Mouse (Mus musculus) neural tube, embryonic 12.5 days (tissue): ENCODE measurements around the gene Usp39. TPM values are rescaled to one million over a fixed set of nuclear protein-coding genes. Genes with fewer than 3 reads are reported as not detected.

Experiments
- ATAC-seq: fragments of 200-750 bp; cut with Nextera tagmentation; 2 replicates; pipeline ENCODE4 v1.8.0; 2017; ENCODE audit warnings: low read depth, mild to moderate bottlenecking, moderate TSS enrichment, moderate library complexity; ENCODE audit not compliant: low FRiP score
- H3K27ac ChIP-seq: fragments of 300-500 bp; sonication (generic); 2 replicates; pipeline ENCODE4 v1.5.1; 2016
- H3K27me3 ChIP-seq: fragments of 300-500 bp; sonication (generic); replicated peaks from 2 replicates; pipeline ENCODE4 v1.6.1; 2016; ENCODE audit warnings: mild to moderate bottlenecking
- H3K36me3 ChIP-seq: fragments of 300-500 bp; sonication (generic); 2 replicates; pipeline ENCODE4 v1.6.1; 2016; ENCODE audit warnings: mild to moderate bottlenecking
- H3K4me1 ChIP-seq: fragments of 300-500 bp; sonication (generic); 2 replicates; pipeline ENCODE4 v1.6.1; 2016
- H3K4me2 ChIP-seq: fragments of 300-500 bp; sonication (generic); replicated peaks from 2 replicates; pipeline ENCODE4 v1.6.1; 2016; ENCODE audit warnings: mild to moderate bottlenecking
- H3K4me3 ChIP-seq: fragments of 300-500 bp; sonication (generic); 2 replicates; pipeline ENCODE4 v1.5.1; 2016
- H3K9ac ChIP-seq: fragments of 300-500 bp; sonication (generic); 2 replicates; pipeline ENCODE4 v1.6.1; 2016; ENCODE audit warnings: mild to moderate bottlenecking
- H3K9me3 ChIP-seq: fragments of 300-500 bp; sonication (generic); 2 replicates; pipeline ENCODE4 v1.6.1; 2016; ENCODE audit warnings: mild to moderate bottlenecking
- WGBS: fragments of 180-500 bp; shearing (Covaris S2); methylation state at CpG from one replicate; pipeline ENCODE4 v1.1.7; 2016; 5-methylcytosine and 5-hydroxymethylcytosine counted together
- polyA plus RNA-seq: library from polyadenylated mRNA; unstranded; fragments of >200 nt; fragmentation: Nextera tagmentation; extraction: Ambion mirVana; gene quantifications from 2 replicates; pipeline ENCODE4 v1.2.1, GENCODE M21; 2016

Usp39 gene
- polyA plus RNA-seq, 1 experiment from 2014 or later = 63.7 TPM

DNA sequence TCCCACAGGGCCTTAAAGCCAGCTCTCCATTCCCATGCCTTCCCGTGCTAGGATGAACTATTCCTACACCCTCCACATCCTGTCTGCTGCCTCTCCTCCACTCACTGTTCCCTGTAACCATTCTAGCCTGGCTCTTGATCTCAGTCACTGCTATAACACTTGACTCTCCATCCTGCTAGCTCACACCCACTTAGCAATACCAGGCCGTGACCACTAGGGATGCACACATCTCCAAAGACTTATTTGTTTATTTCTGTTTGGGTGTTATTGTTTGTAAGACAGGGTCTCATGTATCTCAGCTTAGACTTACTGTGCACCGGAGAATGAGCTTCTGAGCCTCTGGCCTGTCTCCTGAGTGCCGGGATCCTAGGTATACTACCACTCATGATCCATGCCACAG is 24.6 kb upstream of the Usp39 start:
- no peak for ATAC-seq
- no peaks in the 10 kb centered on the region for H3K9me3 ChIP-seq
- no peak overlapping the region for H3K27ac ChIP-seq
- H3K27me3 ChIP-seq = no peaks in the 10 kb centered on the region
- 83% methylated on average over 4 of the region's 4 CpGs for WGBS
- no peak overlapping the region for H3K4me3 ChIP-seq
- no peaks in the 10 kb centered on the region for H3K36me3 ChIP-seq
- H3K4me2 ChIP-seq = no peak overlapping the region
- H3K9ac ChIP-seq = no peak overlapping the region
- H3K4me1 ChIP-seq = no peaks in the 10 kb centered on the region

DNA sequence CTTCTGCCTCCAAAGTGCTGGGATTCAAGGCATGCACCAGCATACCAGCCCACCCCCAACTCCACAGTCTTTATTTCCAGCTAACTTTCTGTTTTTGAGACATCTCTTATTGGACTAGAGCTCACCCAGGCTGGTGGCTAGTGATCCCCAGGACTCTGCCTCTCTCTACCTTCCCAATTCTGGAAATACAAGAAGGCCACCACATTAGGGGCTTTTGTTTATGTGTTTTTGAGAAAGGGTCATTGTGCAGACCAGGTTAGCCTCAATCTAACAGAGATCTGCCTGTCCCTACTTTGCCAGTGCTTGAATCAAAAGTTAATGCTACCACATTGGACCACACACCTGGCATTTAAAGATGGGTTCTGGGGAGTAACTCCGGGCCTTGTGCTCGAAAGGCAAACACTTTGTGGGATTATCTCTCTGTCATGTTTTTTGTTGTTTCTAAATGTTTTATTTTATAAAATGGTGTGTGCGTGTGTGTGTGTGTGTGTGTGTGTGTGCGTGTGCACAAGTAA is 22.5 kb upstream of the Usp39 start:
- no peaks in the 10 kb centered on the region for H3K9me3 ChIP-seq
- no peaks in the 10 kb centered on the region for H3K36me3 ChIP-seq
- ATAC-seq = no peak
- no peak overlapping the region for H3K4me3 ChIP-seq
- H3K9ac ChIP-seq = no peak overlapping the region
- no peak overlapping the region for H3K4me2 ChIP-seq
- no peaks in the 10 kb centered on the region for H3K4me1 ChIP-seq
- H3K27ac ChIP-seq = no peak overlapping the region
- WGBS = 74% methylated on average over 4 of the region's 4 CpGs
- H3K27me3 ChIP-seq = no peaks in the 10 kb centered on the region

DNA sequence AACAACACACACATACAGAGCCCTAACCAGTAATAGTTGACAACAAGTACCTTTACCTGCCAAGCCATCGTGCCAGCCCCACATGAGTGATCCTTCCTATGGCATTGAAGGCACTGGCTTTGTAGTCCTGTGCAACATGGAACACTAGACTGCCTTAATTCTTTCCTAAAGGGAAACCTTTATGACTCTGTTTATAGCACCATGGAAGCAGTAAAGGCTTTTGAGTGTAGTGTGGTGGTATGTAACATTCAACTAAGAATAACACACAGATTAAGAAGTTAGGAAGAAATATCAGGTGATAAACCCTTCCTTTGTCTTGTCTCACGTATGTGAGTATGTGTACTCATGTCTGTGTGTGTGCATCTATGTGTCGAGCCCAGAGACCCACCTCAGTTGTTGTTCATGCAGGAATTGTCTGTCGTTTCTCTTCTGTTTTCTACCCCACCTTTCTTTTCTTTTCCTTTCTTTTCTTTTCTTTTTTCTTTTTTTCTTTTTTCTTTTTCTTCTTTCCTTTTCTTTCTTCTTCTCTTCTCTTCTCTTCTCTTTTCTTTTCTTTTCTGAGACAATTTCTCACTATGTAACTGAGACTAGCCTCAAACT is 22.0 kb upstream of the Usp39 start, which contains the start of gene Rnf181:
TSS of gene Rnf181 (minus strand) at position 113 of the 600 bp plus-strand sequence.
- Histone ChIP-seq H3K27ac (no peak within 1 kb of the TSS), H3K4me2 (no peak within 1 kb of the TSS), H3K36me3 (no peaks in the 10 kb centered on the region), H3K4me1 (no peaks in the 10 kb centered on the region), H3K27me3 (no peaks in the 10 kb centered on the region), H3K9ac (no peak within 1 kb of the TSS), H3K4me3 (no peak within 1 kb of the TSS), H3K9me3 (no peaks in the 10 kb centered on the region)
- WGBS = 72% methylated on average over 4 of the region's 4 CpGs
- ATAC-seq = no peak

DNA sequence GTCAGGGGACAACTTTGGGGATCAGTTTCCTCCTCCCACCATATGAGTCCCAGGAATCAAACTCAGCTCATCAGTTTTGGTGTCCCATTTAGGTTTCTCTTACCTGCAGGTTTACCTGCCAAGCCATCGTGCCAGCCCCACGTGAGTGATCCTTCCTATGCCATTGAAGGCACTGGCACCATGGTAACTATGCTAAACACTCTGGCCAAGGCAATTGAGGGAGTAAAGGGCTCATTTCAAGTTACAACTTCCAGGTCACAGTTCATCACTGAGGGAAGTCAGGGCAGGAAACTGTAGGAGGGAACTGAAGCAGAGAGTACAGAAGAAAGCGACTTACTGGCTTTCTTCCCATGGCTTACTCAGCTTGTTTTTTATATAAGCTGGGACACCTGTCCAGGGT is 21.3 kb upstream of the Usp39 start:
- Histone ChIP-seq H3K4me3 (no peak overlapping the region), H3K9me3 (no peaks in the 10 kb centered on the region)
- WGBS = 66% methylated on average over 3 of the region's 3 CpGs

DNA sequence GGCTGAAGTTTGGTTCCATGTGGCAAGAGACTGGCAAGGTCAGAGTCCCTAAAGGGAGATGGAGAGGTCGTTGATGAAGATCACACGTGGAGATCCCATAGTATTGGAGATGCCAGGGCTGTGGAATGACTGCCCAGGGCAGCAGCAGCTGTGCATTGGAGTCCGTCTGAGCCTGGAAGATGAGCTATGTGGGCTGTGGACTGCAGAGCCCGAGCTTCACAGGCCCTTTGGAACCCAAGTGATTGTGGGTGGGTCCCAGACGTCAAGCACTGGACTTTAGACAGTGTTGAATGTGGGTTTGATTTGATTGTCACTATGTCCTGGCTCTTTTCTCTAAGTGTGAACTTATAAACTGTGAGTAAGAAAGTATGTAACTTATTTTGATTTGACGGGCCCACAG is 20.0 kb upstream of the Usp39 start:
- H3K27me3 ChIP-seq = no peaks in the 10 kb centered on the region
- no peak overlapping the region for H3K4me3 ChIP-seq
- H3K4me2 ChIP-seq = no peak overlapping the region
- ATAC-seq = no peak
- no peak overlapping the region for H3K27ac ChIP-seq
- no peak overlapping the region for H3K9ac ChIP-seq
- peaks cover 13% of the 10 kb centered on the region for H3K4me1 ChIP-seq
- no peaks in the 10 kb centered on the region for H3K9me3 ChIP-seq
- WGBS = 74% methylated on average over 6 of the region's 6 CpGs
- peaks cover 8% of the 10 kb centered on the region for H3K36me3 ChIP-seq

More for the DNA sequence above, 21.3 kb upstream of the Usp39 start:
- Histone ChIP-seq H3K9ac (no peak overlapping the region), H3K4me1 (peaks cover 5% of the 10 kb centered on the region), H3K36me3 (no peaks in the 10 kb centered on the region), H3K4me2 (no peak overlapping the region), H3K27ac (no peak overlapping the region), H3K27me3 (no peaks in the 10 kb centered on the region)
- no peak for ATAC-seq

DNA sequence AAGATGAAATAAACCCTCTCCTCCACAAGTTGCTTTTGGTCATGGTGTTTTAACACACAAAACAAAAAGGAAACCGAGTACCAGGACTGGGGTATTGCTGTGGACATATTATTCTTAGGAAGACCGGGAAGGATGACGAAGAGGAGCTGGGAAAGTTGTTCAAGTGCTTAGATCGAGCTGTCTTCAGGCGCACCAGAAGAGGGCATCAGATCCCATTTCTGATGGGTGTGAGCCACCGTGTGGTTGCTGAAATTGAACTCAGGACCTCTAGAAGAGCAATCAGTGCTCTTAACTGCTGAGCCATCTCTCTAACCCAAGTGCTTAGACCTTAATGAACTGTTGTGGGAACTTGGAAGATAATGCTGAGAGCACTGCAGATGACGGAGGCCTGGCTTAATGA is 19.0 kb upstream of the Usp39 start:
- Histone ChIP-seq H3K9me3 (no peaks in the 10 kb centered on the region), H3K9ac (no peak overlapping the region), H3K27ac (no peak overlapping the region), H3K4me3 (no peak overlapping the region), H3K4me1 (peaks cover 13% of the 10 kb centered on the region), H3K36me3 (peaks cover 17% of the 10 kb centered on the region), H3K4me2 (no peak overlapping the region), H3K27me3 (no peaks in the 10 kb centered on the region)
- ATAC-seq = no peak
- 48% methylated on average over 7 of the region's 7 CpGs for whole genome bisulfite sequencing

DNA sequence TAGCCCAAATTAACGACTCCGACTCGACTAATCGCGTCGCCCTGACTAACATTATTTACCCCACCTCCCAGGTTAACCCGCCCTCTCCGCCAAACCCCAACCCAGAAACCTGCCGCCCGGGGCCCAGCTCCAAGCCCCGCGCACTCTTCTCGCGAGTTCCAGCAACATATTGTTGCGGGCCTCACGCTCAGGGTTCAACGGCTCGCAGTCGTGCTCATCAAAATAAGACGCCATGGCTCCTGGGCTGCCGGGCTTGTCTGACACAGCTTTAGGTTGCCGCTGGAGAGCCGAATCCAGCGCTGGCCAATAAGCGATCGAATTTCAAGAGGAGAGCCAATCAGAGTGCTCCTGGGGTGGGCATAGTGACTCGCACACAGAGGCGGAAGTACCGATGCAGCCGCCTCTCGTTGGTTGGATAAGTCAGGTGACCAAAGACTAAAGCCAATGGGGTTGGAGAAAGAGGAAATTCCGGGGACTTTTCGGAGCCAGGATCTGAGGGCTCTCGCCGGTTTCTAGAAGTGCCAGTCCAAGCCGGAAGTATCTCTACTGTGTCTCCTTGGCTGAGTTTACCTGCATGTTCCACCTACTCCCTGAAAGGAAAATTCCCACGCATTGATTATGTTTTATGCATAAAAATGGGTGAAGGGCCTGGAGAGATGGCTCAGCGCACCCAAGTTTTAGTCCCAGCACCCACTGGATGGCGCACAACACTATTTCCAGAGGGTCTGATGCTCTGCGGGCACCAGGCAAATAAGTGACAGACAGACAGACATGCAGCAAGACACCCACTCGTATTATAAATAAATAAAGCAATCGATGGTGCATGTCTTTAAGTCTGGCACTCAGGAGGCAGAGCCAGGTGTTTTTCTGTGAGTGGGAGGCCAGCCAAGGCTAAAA is 17.4 kb upstream of the Usp39 start:
- H3K4me2 ChIP-seq = peak overlapping the region; percentile 87
- peak overlapping the region; percentile 62 for H3K4me3 ChIP-seq
- under 1% methylated on average over 42 of the region's 42 CpGs for WGBS
- H3K27ac ChIP-seq = 0 out of 2 replicates have a peak overlapping the region, but pooled peaks have one; percentile 59
- peaks cover 33% of the 10 kb centered on the region for H3K36me3 ChIP-seq
- peak; percentile 99 for ATAC-seq
- no peaks in the 10 kb centered on the region for H3K27me3 ChIP-seq
- H3K9ac ChIP-seq = peak overlapping the region; percentile 68
- H3K9me3 ChIP-seq = no peaks in the 10 kb centered on the region
- H3K4me1 ChIP-seq = peaks cover 13% of the 10 kb centered on the region

DNA sequence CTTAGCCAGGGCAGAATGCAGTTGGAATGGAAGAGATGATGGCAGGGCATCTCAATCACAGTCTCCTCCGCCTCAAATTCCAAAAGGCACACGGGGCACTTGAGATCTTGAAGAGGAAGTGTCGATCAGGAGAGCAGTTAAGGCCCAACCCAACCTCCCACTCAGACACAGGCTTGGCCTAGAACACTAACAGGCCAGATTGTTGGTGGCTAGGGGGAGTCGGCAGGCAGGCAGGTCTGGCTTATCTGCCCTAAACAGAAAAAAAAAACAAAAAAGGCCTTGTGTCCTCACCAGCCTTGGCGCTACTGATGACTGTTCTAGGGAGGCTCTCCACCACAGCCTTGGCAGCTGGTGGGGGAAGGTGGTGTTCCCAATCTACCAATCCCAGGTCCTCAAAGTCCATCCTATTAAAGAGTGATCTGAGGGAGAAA is 16.2 kb upstream of the Usp39 start:
- Histone ChIP-seq H3K4me3 (peak overlapping the region; percentile 62), H3K27ac (no peak overlapping the region), H3K9ac (no peak overlapping the region), H3K9me3 (no peaks in the 10 kb centered on the region), H3K36me3 (peaks cover 33% of the 10 kb centered on the region), H3K4me2 (peak overlapping the region; percentile 87), H3K4me1 (peaks cover 15% of the 10 kb centered on the region), H3K27me3 (no peaks in the 10 kb centered on the region)
- WGBS = 75% methylated on average over 5 of the region's 5 CpGs
- no peak for ATAC-seq

DNA sequence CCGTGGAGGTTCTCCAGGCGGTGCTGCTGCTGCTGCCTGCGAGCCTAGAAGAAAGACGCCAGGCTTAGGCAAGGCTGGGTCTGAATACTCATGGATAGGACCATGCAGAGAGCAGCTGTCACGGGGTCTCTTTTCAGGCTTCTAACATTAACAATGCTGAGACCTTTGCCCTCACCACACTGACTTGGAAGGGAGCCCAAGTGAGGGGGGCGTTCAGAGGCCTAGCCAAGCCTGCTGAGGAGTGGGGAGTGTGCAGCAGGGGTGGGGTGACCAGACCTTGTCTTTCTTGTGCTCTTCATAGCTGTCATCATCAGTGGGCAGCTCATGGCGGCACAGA is 15.6 kb upstream of the Usp39 start:
- H3K36me3 ChIP-seq = peaks cover 33% of the 10 kb centered on the region
- WGBS = 80% methylated on average over 7 of the region's 7 CpGs
- peaks cover 20% of the 10 kb centered on the region for H3K4me1 ChIP-seq
- no peaks in the 10 kb centered on the region for H3K9me3 ChIP-seq
- H3K4me3 ChIP-seq = no peak overlapping the region
- no peak overlapping the region; the same call in 1 of the 2 replicates for H3K4me2 ChIP-seq
- no peak overlapping the region for H3K9ac ChIP-seq
- ATAC-seq = no peak
- no peak overlapping the region for H3K27ac ChIP-seq
- H3K27me3 ChIP-seq = no peaks in the 10 kb centered on the region

DNA sequence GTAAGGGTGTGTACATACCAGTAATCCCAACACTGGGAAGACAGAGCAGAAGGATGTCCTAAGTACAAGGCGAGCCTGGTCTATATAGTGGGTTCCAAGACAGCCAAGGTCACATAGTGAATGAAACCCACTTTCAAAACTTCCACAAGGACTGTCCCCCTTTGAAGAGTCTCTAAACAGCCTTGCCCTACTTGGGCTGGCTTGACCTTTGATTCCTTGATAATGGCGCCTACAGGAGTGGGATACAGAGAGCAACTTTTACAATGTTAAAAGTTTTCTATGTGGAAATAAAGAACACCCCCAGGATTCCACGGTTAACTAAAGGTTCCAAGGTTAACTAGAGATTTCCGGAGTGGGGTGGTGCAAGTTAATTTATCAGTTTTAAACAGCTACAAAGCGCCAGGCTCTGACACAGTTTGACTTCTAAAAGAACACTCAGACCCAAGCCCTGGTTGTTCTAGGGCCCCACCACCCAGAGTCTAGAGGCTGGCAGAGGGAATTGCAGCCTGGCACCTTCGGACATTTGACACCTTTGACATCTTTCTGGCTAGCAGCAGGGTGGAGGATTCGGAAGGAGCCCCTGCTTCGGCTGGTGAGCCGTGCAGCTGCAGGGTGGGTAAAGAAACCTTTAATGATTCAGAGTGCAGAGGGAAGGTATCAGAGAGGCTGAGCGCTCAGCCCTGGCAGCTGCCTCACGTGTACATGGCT is 15.1 kb upstream of the Usp39 start:
- WGBS = 85% methylated on average over 11 of the region's 11 CpGs
- H3K27ac ChIP-seq = no peak overlapping the region
- peaks cover 26% of the 10 kb centered on the region for H3K4me1 ChIP-seq
- ATAC-seq = no peak
- no peak overlapping the region; the same call in 1 of the 2 replicates for H3K4me2 ChIP-seq
- peaks cover 33% of the 10 kb centered on the region for H3K36me3 ChIP-seq
- H3K9me3 ChIP-seq = no peaks in the 10 kb centered on the region
- no peaks in the 10 kb centered on the region for H3K27me3 ChIP-seq
- no peak overlapping the region for H3K9ac ChIP-seq
- H3K4me3 ChIP-seq = no peak overlapping the region

DNA sequence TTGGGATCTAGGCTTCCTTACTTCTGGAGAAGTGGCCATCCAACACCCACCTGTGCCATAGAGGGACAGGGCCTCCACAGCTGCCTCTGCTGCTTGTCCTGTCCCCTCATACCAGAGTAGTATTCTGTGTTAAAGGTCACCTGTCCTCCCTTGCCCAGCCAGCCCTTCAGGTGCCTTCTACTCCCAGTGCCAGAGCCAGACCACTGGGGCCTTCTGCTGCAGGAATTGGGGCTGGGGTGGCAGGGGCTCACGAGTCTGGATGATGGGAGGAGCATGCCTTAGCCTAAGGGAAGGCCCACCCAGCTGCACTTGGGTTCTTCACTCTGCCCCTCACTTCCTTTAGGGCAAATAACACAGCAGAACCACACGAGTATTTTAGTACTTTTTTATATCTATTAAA is 14.4 kb upstream of the Usp39 start:
- no peak overlapping the region for H3K9ac ChIP-seq
- H3K4me2 ChIP-seq = no peak overlapping the region
- peaks cover 33% of the 10 kb centered on the region for H3K36me3 ChIP-seq
- H3K9me3 ChIP-seq = no peaks in the 10 kb centered on the region
- H3K27me3 ChIP-seq = no peaks in the 10 kb centered on the region
- 81% methylated on average over 2 of the region's 2 CpGs for WGBS
- H3K27ac ChIP-seq = no peak overlapping the region
- peaks cover 31% of the 10 kb centered on the region for H3K4me1 ChIP-seq
- no peak for ATAC-seq
- H3K4me3 ChIP-seq = no peak overlapping the region
